ENCODE assay signal across 8 mouse cellular contexts in the genomic region with DNA sequence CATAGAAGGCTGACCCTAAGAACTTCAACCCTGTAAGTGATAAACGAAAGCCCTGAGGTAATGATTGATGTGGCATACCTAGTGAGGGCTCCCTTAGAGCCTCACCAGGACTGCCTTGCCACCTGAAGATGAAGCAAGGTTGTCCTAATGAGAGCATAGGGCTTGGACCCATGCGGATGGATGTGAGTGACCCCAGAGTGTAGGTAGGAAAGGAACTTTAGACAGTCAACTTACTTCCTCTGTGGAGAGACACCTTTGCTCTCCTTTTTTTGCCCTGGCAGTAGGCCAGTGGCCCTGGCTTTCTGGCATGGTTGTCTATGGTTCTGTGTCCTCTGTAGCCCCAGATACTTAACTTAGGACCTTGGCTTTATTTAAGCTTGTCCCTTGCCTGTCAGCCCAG. TPM values are rescaled to one million over a fixed set of nuclear protein-coding genes. Genes with fewer than 3 reads are reported as not detected.
DNase-seq lines count a peak whose midpoint lies in the region; ATAC-seq and TF ChIP-seq lines count a peak whose summit lies in the region.

No protein-coding gene starts in this region.

- TF ChIP-seq CTCF in cerebellum, adult 2 months (IDR thresholded peaks at IDR 0.05; ENCODE audit: borderline replicate concordance, insufficient read depth, low read depth, low read length), result no peak
- TF ChIP-seq CTCF in liver, postnatal 0 days (IDR thresholded peaks at IDR 0.05; ENCODE audit: low read depth), result no peak

- 87% methylated on average over 2 of the region's 2 CpGs for WGBS in cerebellum, adult 2 months
- WGBS in intestine, embryonic 15.5 days, result 86% methylated on average over 2 of the region's 2 CpGs
- WGBS in liver, postnatal 0 days (ENCODE audit: insufficient replicate concordance), result 59% methylated on average over 2 of the region's 2 CpGs

- H3K9ac ChIP-seq in intestine, embryonic 15.5 days, result peak overlapping the region; percentile 68
- peak overlapping the region; percentile 85 for H3K9ac ChIP-seq in liver, postnatal 0 days (replicated peaks)

- peak overlapping the region; percentile 32 for H3K4me3 ChIP-seq in cerebellum, adult 2 months (replicated peaks; ENCODE audit: insufficient read depth, low read depth, low read length)
- peak overlapping the region; percentile 80 for H3K4me3 ChIP-seq in brown adipose tissue, adult 24 weeks (ENCODE audit: insufficient read depth, low read depth, low read length)
- H3K4me3 ChIP-seq in intestine, embryonic 15.5 days (replicated peaks), result peak overlapping the region; percentile 82
- peak overlapping the region; percentile 92 for H3K4me3 ChIP-seq in liver, postnatal 0 days (ENCODE audit: low read depth, low read length)

- H3K36me3 ChIP-seq in intestine, embryonic 15.5 days, result peaks cover 14% of the 10 kb centered on the region
- H3K36me3 ChIP-seq in liver, postnatal 0 days (replicated peaks; ENCODE audit: insufficient read depth, low read length), result peaks cover 19% of the 10 kb centered on the region

- no peak overlapping the region for H3K27ac ChIP-seq in cerebellum, adult 2 months (ENCODE audit: insufficient read depth, low read length)
- peak overlapping the region; percentile 94 for H3K27ac ChIP-seq in brown adipose tissue, adult 24 weeks (replicated peaks; ENCODE audit: low read depth, low read length)
- H3K27ac ChIP-seq in intestine, embryonic 15.5 days, result no peak overlapping the region
- peak overlapping the region; percentile 61 for H3K27ac ChIP-seq in liver, postnatal 0 days (ENCODE audit: low read depth)

- TF ChIP-seq EP300 in liver, postnatal 0 days (IDR thresholded peaks at IDR 0.05; ENCODE audit: low read depth), result no peak

- ATAC-seq in intestine, embryonic 15.5 days, result no peak
- ATAC-seq in liver, postnatal 0 days, result peak; percentile 3; the same call in 1 of the 2 replicates

- peaks cover 9% of the 10 kb centered on the region; the same call in 1 of the 2 replicates for H3K4me1 ChIP-seq in cerebellum, adult 2 months (ENCODE audit: control insufficient read depth, insufficient read depth, low read length)
- peaks cover 7% of the 10 kb centered on the region for H3K4me1 ChIP-seq in brown adipose tissue, adult 24 weeks (ENCODE audit: control insufficient read depth, insufficient read depth, insufficient read length, low read length)
- peaks cover 15% of the 10 kb centered on the region for H3K4me1 ChIP-seq in intestine, embryonic 15.5 days (replicated peaks)
- peaks cover 18% of the 10 kb centered on the region for H3K4me1 ChIP-seq in liver, postnatal 0 days (ENCODE audit: insufficient read depth)

- TF ChIP-seq POLR2A in cerebellum, adult 2 months (IDR thresholded peaks at IDR 0.05; ENCODE audit: borderline replicate concordance, insufficient read depth, low read length), result no peak

- H3K9me3 ChIP-seq in intestine, embryonic 15.5 days, result no peaks in the 10 kb centered on the region
- no peaks in the 10 kb centered on the region for H3K9me3 ChIP-seq in liver, postnatal 0 days (ENCODE audit: low read length)

- no peak for DNase-seq in cerebellum, adult 2 months
- DNase-seq in cerebellum, adult 11 months, result no peak
- DNase-seq in liver, postnatal 0 days, result peak; percentile 52
- DNase-seq in urinary bladder, postnatal 25 days (ENCODE audit: low spot score), result no peak
- DNase-seq in spleen, postnatal 4 days (ENCODE audit: low spot score in 2 of 2), result no peak
- no peak for DNase-seq in layer of hippocampus, postnatal 25 days (ENCODE audit: extremely low spot score in 1 of 2, low spot score in 1 of 2)

- H3K27me3 ChIP-seq in cerebellum, adult 2 months (ENCODE audit: control insufficient read depth, insufficient read depth, low read length), result no peaks in the 10 kb centered on the region
- H3K27me3 ChIP-seq in intestine, embryonic 15.5 days (replicated peaks), result no peaks in the 10 kb centered on the region
- no peaks in the 10 kb centered on the region for H3K27me3 ChIP-seq in liver, postnatal 0 days (ENCODE audit: insufficient read depth, low read length)

- peak overlapping the region; percentile 92 for H3K4me2 ChIP-seq in intestine, embryonic 15.5 days (replicated peaks)
- H3K4me2 ChIP-seq in liver, postnatal 0 days (ENCODE audit: low read depth, low read length), result peak overlapping the region; percentile 95

RNA-seq across cellular contexts. Expression of gene Tysnd1, which starts 1.7 kb away (rescaled TPM):
- polyA plus RNA-seq in cerebellum, adult 2 months (2012; rRNA removed), result 28.4 and 29.4 TPM in 2 replicates
- polyA plus RNA-seq in brown adipose tissue, adult 24 weeks (2012; ENCODE audit: insufficient read depth, insufficient read length, missing spikeins), result 47.1 and 58.6 TPM in 2 replicates
- 35.4 and 38.0 TPM in 2 replicates for polyA plus RNA-seq in intestine, embryonic 15.5 days (2015; fragmentation: Nextera tagmentation; extraction: Ambion mirVana)
- polyA plus RNA-seq in liver, postnatal 0 days (2015; fragmentation: Nextera tagmentation; extraction: Ambion mirVana), result 22.8 and 24.2 TPM in 2 replicates
- total RNA-seq in layer of hippocampus, postnatal 25 days (2021), result 10 to 100 TPM; 22.9 to 27.1 TPM

RNA-seq across cellular contexts. Expression of gene Sar1a, which starts 16.9 kb away (rescaled TPM):
- polyA plus RNA-seq in cerebellum, adult 2 months (2012; rRNA removed), result 101 and 105 TPM in 2 replicates
- polyA plus RNA-seq in brown adipose tissue, adult 24 weeks (2012; ENCODE audit: insufficient read depth, insufficient read length, missing spikeins), result 79.8 and 89.1 TPM in 2 replicates
- polyA plus RNA-seq in intestine, embryonic 15.5 days (2015; fragmentation: Nextera tagmentation; extraction: Ambion mirVana), result 184 and 192 TPM in 2 replicates
- 60.7 and 62.1 TPM in 2 replicates for polyA plus RNA-seq in liver, postnatal 0 days (2015; fragmentation: Nextera tagmentation; extraction: Ambion mirVana)
- 100 to 1,000 TPM; 114 to 121 TPM for total RNA-seq in layer of hippocampus, postnatal 25 days (2021)

RNA-seq across cellular contexts. Expression of gene Aifm2, which starts 18.0 kb away (rescaled TPM):
- 11.8 and 12.0 TPM in 2 replicates for polyA plus RNA-seq in cerebellum, adult 2 months (2012; rRNA removed)
- polyA plus RNA-seq in brown adipose tissue, adult 24 weeks (2012; ENCODE audit: insufficient read depth, insufficient read length, missing spikeins), result 261 and 314 TPM in 2 replicates
- 17.3 and 19.2 TPM in 2 replicates for polyA plus RNA-seq in intestine, embryonic 15.5 days (2015; fragmentation: Nextera tagmentation; extraction: Ambion mirVana)
- 10.9 and 11.2 TPM in 2 replicates for polyA plus RNA-seq in liver, postnatal 0 days (2015; fragmentation: Nextera tagmentation; extraction: Ambion mirVana)
- 1 to 10 TPM; 5.8 to 6.4 TPM for total RNA-seq in layer of hippocampus, postnatal 25 days (2021)

RNA-seq across cellular contexts. Expression of gene Ppa1, which starts 48.7 kb away (rescaled TPM):
- polyA plus RNA-seq in cerebellum, adult 2 months (2012; rRNA removed), result 127 and 135 TPM in 2 replicates
- polyA plus RNA-seq in brown adipose tissue, adult 24 weeks (2012; ENCODE audit: insufficient read depth, insufficient read length, missing spikeins), result 159 and 188 TPM in 2 replicates
- 232 and 235 TPM in 2 replicates for polyA plus RNA-seq in intestine, embryonic 15.5 days (2015; fragmentation: Nextera tagmentation; extraction: Ambion mirVana)
- 161 and 191 TPM in 2 replicates for polyA plus RNA-seq in liver, postnatal 0 days (2015; fragmentation: Nextera tagmentation; extraction: Ambion mirVana)
- 100 to 1,000 TPM in 1 of 2 experiments, 10 to 100 TPM in 1; 99.5 to 110 TPM for total RNA-seq in layer of hippocampus, postnatal 25 days (2021)

Comparison
In these comparisons a context has a peak if more than half of its experiments do, and no peak if none do; other contexts are left out.
1. H3K27ac ChIP-seq: peak in brown adipose tissue, adult 24 weeks (single experiment) and liver, postnatal 0 days (single experiment); none in cerebellum, adult 2 months (single experiment) and intestine, embryonic 15.5 days (single experiment).
2. H3K4me3 ChIP-seq: peak in every context shown above with its lines; median percentile 92 in liver, postnatal 0 days; 82 in intestine, embryonic 15.5 days; 80 in brown adipose tissue, adult 24 weeks; 32 in cerebellum, adult 2 months.
3. RNA of gene Aifm2, which starts 18.0 kb away (polyA plus RNA-seq): 261 to 314 TPM in brown adipose tissue, adult 24 weeks; 17.3 to 19.2 TPM in intestine, embryonic 15.5 days, 11.8 to 12.0 TPM in cerebellum, adult 2 months and 10.9 to 11.2 TPM in liver, postnatal 0 days; every median in the first group is over 10 times any median in the second.